Mouse (Mus musculus): ENCODE measurements around the gene Slc51a. TPM values are rescaled to one million over a fixed set of nuclear protein-coding genes. Genes with fewer than 3 reads are reported as not detected.

The Slc51a gene
- total and polyA plus RNA-seq, 2 experiments from 2014 or later = 0.14 TPM; not detected in 1

DNA sequence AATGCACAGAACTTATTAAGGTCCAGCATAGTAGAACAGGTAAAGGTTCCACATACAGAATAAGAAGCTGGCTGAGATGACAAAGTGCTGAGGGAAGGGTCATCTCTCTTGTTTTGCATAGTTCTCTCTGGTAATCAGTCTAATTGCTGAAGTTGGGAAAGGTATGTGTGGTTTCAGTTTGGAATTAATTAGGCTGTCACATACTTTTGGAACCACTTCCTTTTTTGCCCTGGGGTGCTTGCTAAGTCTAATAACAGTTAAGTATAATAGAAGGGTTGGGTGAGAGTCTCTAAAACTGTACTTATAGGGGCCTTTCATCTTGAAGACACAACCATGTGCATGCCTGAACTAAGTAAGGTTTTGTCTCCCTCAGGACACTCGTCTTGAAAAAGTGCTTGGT lies 51.0 kb downstream of the Slc51a start:
- Histone ChIP-seq H3K9me3 (ENCODE audit: low read length) (no peaks in the 10 kb centered on the region), H3K4me2 (ENCODE audit: low read depth, low read length, poor library complexity, severe bottlenecking) (no peak overlapping the region), H3K27ac (ENCODE audit: low read depth, low read length) (no peak overlapping the region), H3K4me1 (ENCODE audit: insufficient read depth, low read length) (0 out of 2 replicates have a peak, but pooled peaks cover 3% of the 10 kb centered on the region), H3K9ac (replicated peaks; ENCODE audit: low read length, poor library complexity, severe bottlenecking) (no peak overlapping the region), H3K27me3 (ENCODE audit: insufficient read depth, low read length) (no peaks in the 10 kb centered on the region), H3K36me3 (ENCODE audit: insufficient read depth, low read length) (no peaks in the 10 kb centered on the region), H3K4me3 (ENCODE audit: low read depth, low read length) (no peak overlapping the region)
- no peak for DNase-seq (ENCODE audit: low spot score)
- WGBS = 83% methylated on average over 1 of the region's 1 CpGs
- TF ChIP-seq CTCF (IDR thresholded peaks at IDR 0.05) = no peak
- ATAC-seq (ENCODE audit: low FRiP score) = no peak

DNA sequence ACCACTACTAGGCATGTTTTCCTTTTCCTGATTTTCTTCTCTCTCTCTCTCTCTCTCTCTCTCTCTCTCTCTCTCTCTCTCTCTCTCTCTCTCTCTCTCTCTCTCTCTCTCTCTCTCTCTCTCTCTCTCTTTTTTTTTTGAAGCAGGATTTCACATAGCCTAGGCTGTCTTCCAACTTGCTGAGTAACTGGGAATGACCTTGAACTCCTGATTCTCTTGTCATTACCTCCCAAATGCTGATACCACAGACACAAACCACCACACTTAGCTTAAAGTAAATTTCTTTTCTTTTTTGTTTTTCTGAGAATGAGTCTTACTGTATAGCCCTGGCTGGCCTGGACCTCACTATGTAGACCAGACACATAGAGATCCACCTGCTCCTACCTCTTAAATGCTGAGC lies 53.0 kb downstream of the Slc51a start:
- ATAC-seq (ENCODE audit: low FRiP score) = no peak
- no peaks in the 10 kb centered on the region for H3K27me3 ChIP-seq (ENCODE audit: insufficient read depth, low read length)
- H3K9me3 ChIP-seq (ENCODE audit: low read length) = no peaks in the 10 kb centered on the region
- no peak overlapping the region for H3K4me2 ChIP-seq (ENCODE audit: low read depth, low read length, poor library complexity, severe bottlenecking)
- no peak for DNase-seq (ENCODE audit: low spot score)
- H3K36me3 ChIP-seq (ENCODE audit: insufficient read depth, low read length) = no peaks in the 10 kb centered on the region
- peaks cover 4% of the 10 kb centered on the region; the same call in 1 of the 2 replicates for H3K4me1 ChIP-seq (ENCODE audit: insufficient read depth, low read length)
- no peak overlapping the region for H3K9ac ChIP-seq (replicated peaks; ENCODE audit: low read length, poor library complexity, severe bottlenecking)
- H3K4me3 ChIP-seq (ENCODE audit: low read depth, low read length) = no peak overlapping the region
- H3K27ac ChIP-seq (ENCODE audit: low read depth, low read length) = no peak overlapping the region
- TF ChIP-seq CTCF (IDR thresholded peaks at IDR 0.05) = no peak

DNA sequence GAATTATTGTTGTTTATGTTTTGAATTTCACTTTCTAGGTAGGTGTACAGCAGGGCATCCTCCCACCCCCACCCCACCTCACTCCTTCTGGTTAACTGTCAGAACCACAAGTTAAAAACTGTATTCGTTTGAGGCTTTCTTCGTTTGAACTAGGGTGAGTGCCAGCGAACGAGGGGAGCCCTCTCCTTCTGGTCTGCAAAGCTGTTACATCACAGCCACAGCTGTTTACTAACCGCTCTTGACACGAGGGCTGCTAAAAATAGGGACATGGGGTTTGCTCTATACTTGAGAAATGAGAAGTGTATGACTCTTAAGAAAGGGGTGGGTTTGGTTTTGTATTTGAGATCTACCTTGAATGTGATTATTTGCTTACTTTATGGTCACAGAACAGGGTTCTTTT lies 53.6 kb downstream of the Slc51a start:
- 67% methylated on average over 6 of the region's 6 CpGs for WGBS
- Histone ChIP-seq H3K27me3 (ENCODE audit: insufficient read depth, low read length) (no peaks in the 10 kb centered on the region), H3K9ac (replicated peaks; ENCODE audit: low read length, poor library complexity, severe bottlenecking) (no peak overlapping the region), H3K36me3 (ENCODE audit: insufficient read depth, low read length) (no peaks in the 10 kb centered on the region), H3K4me1 (ENCODE audit: insufficient read depth, low read length) (peaks cover 5% of the 10 kb centered on the region; the same call in 1 of the 2 replicates), H3K4me3 (ENCODE audit: low read depth, low read length) (no peak overlapping the region), H3K9me3 (ENCODE audit: low read length) (no peaks in the 10 kb centered on the region), H3K4me2 (ENCODE audit: low read depth, low read length, poor library complexity, severe bottlenecking) (no peak overlapping the region), H3K27ac (ENCODE audit: low read depth, low read length) (no peak overlapping the region)
- no peak for TF ChIP-seq CTCF (IDR thresholded peaks at IDR 0.05)
- no peak for DNase-seq (ENCODE audit: low spot score)
- no peak for ATAC-seq (ENCODE audit: low FRiP score)

DNA sequence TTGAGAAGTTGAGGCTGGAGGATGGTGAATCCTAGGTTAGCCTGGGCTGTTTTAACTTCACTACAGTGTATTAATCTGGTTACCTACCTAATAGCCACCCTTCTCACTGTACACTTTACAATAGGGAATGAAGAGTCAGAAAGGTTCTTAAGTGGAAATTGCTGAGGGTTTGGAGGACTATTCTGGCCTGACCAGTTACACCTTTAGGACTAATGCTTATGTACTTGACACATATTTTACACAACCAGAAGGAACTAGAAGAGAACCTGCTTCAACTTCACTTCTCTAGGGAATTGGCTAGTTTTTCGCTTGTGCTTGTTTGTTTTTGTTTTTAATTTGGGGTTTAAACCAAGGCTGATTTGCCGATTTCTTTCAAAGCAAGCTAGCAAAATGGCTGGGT lies 54.5 kb downstream of the Slc51a start:
- Histone ChIP-seq H3K9ac (replicated peaks; ENCODE audit: low read length, poor library complexity, severe bottlenecking) (no peak overlapping the region), H3K4me3 (ENCODE audit: low read depth, low read length) (no peak overlapping the region), H3K27me3 (ENCODE audit: insufficient read depth, low read length) (no peaks in the 10 kb centered on the region), H3K4me1 (ENCODE audit: insufficient read depth, low read length) (peaks cover 5% of the 10 kb centered on the region; the same call in 1 of the 2 replicates), H3K27ac (ENCODE audit: low read depth, low read length) (no peak overlapping the region), H3K9me3 (ENCODE audit: low read length) (no peaks in the 10 kb centered on the region), H3K4me2 (ENCODE audit: low read depth, low read length, poor library complexity, severe bottlenecking) (no peak overlapping the region), H3K36me3 (ENCODE audit: insufficient read depth, low read length) (no peaks in the 10 kb centered on the region)
- DNase-seq (ENCODE audit: low spot score) (no peak), ATAC-seq (ENCODE audit: low FRiP score) (no peak)
- 79% methylated on average over 2 of the region's 2 CpGs for WGBS
- TF ChIP-seq CTCF (IDR thresholded peaks at IDR 0.05) = no peak

DNA sequence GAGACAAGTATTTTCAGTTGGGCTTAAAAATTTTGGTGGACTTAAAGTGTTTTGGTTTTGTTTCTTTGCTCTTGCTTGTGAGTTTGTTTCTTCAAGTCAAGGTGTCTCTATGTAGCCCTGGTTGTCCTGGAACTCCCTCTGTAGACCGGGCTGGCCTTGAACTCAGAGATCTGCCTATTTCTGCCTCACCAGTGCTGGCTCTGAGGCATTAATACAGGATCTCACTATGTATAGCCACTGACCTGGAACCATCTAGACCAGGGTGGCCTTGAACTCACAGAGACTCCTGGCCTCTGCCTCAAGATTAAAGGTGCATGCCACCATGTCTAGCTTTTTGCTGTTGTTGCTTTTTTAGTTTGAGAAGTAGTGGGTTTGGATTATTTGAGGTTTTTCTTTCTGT lies 55.8 kb downstream of the Slc51a start:
- Histone ChIP-seq H3K36me3 (ENCODE audit: insufficient read depth, low read length) (no peaks in the 10 kb centered on the region), H3K9ac (replicated peaks; ENCODE audit: low read length, poor library complexity, severe bottlenecking) (no peak overlapping the region), H3K4me2 (ENCODE audit: low read depth, low read length, poor library complexity, severe bottlenecking) (peak overlapping the region; percentile 55), H3K27ac (ENCODE audit: low read depth, low read length) (no peak overlapping the region), H3K9me3 (ENCODE audit: low read length) (no peaks in the 10 kb centered on the region), H3K27me3 (ENCODE audit: insufficient read depth, low read length) (no peaks in the 10 kb centered on the region), H3K4me1 (ENCODE audit: insufficient read depth, low read length) (peaks cover 5% of the 10 kb centered on the region; the same call in 1 of the 2 replicates), H3K4me3 (ENCODE audit: low read depth, low read length) (peak overlapping the region; percentile 69)
- ATAC-seq (ENCODE audit: low FRiP score) = no peak
- TF ChIP-seq CTCF (IDR thresholded peaks at IDR 0.05) = no peak
- no peak for DNase-seq (ENCODE audit: low spot score)
- 96% methylated on average over 1 of the region's 1 CpGs for WGBS

GRCm38 (mm10) chr16:32431047-32431591 lies 56.6 kb downstream of the Slc51a start:
- 2% methylated on average over 28 of the region's 28 CpGs for WGBS
- Histone ChIP-seq H3K4me1 (ENCODE audit: insufficient read depth, low read length) (peaks cover 5% of the 10 kb centered on the region; the same call in 1 of the 2 replicates), H3K27me3 (ENCODE audit: insufficient read depth, low read length) (no peaks in the 10 kb centered on the region), H3K9me3 (ENCODE audit: low read length) (no peaks in the 10 kb centered on the region), H3K36me3 (ENCODE audit: insufficient read depth, low read length) (no peaks in the 10 kb centered on the region), H3K4me2 (ENCODE audit: low read depth, low read length, poor library complexity, severe bottlenecking) (peak overlapping the region; percentile 55), H3K4me3 (ENCODE audit: low read depth, low read length) (peak overlapping the region; percentile 69), H3K27ac (ENCODE audit: low read depth, low read length) (peak overlapping the region; percentile 92), H3K9ac (replicated peaks; ENCODE audit: low read length, poor library complexity, severe bottlenecking) (peak overlapping the region; percentile 79)
- no peak; the same call in 1 of the 2 replicates for ATAC-seq (ENCODE audit: low FRiP score)
- no peak for TF ChIP-seq CTCF (IDR thresholded peaks at IDR 0.05)
- DNase-seq (ENCODE audit: low spot score) = no peak
